Mouse (Mus musculus) left cerebral cortex, postnatal 4 days (tissue): ENCODE results near the gene Zfp239. TPM values are rescaled to one million over a fixed set of nuclear protein-coding genes. Genes with fewer than 3 reads are reported as not detected.

ENCODE experiments used
- DNase-seq: peaks from one replicate; pipeline ENCODE4 v3.0.0-alpha.2; 2022
- intact Hi-C: fragments of 180-260 bp; cut with DNase I; formaldehyde crosslinking; loops from one replicate; pipeline ENCODE4 v1.15.1; 2025
- total RNA-seq, 2 experiments: library from RNA; stranded (reverse); gene quantifications; 2 replicates each; pipeline ENCODE4 v1.2.3; 2021

The Zfp239 gene
- total RNA-seq, 2 experiments from 2014 or later, result 21.3 to 22.8 TPM

DNA sequence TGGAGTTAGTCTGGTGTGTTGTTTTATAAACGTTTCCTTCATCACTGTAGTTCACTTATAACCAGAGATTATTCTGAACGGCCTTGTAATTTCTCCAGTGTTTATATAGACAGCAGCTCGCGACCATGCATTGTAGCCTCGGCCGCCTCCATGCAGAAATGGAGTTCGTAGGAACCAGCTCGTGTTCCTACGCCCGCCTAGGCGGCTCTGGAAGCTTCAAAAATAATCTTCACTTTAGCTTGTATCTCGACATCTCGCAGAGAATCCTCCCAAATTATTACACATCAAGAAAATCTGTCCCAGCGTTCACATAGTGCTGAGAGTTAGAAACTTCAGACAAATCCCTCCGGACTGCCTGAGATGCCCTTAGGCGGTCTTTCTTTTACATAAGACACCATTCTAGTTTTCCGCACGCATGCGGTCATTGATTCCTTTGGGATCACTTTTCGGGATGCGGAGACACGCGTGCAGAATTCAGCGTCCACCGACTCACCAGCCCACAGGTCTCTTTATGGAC is 44.2 kb downstream of the Zfp239 start:
- intact Hi-C loops, result no loop called here
- DNase-seq, result peak; percentile 35

GRCm38 (mm10) chr6:117906590-117907271 is 44.8 kb downstream of the Zfp239 start:
- DNase-seq, result peak; percentile 99
- intact Hi-C loops, result no loop called here

- intact Hi-C loops, result no loop called here
- peak; percentile 74 for DNase-seq
Observed at GRCm38 (mm10) chr6:117907301-117907978, 45.5 kb downstream of the Zfp239 start.

DNA sequence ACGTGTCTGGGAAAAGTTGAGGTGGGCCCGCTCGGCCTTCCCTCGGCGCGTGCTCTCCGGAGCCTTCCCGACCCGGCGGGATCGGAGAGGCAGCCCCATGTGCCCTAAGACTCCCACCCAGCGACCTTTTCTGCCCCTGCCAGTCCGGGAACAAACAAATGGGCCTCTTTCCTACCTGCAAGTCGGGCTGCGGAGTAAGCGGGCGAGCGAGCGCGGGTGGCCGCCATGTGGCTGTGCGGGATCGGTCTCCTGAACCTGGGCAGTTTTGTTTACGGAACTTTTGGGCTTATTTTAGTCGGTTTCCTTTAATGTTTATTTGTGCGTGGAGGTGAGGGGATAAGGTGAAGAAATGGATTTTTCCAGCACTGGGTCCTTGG is 46.1 kb downstream of the Zfp239 start:
- intact Hi-C loops, result no loop called here
- DNase-seq, result peak; percentile 17

DNA sequence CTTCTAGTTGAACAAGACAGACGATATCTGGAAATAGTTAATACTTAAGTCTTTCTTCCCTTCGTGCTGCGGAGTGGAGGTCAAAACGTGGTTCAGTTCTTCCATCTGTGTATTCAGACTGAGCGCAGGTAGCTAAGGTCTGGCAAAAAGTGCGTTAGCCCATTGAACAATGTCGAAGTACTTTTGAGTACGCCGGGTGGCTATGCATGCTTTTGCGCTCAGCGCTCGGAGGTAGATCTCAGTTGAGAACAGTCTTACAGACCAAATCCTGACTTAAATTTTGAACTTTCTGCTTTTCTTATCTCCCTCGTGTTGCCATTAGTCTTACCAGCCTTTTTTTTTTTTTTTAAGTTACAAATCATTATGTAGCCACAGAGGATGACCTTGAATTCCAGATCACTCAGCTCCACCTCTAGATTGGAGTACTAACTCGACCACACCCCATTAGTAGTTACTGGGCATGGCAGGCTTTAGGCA is 46.6 kb downstream of the Zfp239 start:
- DNase-seq, result no peak
- intact Hi-C loops, result no loop called here

GRCm38 (mm10) chr6:117910120-117910661 is 48.3 kb downstream of the Zfp239 start:
- intact Hi-C loops, result no loop called here
- DNase-seq, result no peak

DNA sequence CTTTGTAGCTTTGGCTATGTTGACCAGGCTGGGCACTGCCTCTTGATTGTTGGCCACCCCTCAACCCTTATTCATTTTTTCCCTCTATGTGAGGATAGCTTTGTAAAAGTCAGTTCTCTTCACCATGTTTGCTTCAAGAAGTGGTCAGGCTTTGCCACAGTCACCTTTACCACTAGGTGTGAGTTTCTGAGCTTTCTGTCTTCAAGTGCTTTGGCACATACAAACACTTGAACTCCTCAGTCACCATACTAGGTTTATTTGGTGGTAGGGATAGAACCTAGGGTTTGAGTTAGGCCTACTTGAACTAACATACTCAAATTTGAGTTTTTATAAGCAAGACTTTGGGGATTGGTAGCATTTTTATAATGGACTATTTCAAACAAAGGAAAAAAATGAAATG is 52.6 kb downstream of the Zfp239 start:
- DNase-seq, result no peak
- intact Hi-C loops, result no loop called here

DNA sequence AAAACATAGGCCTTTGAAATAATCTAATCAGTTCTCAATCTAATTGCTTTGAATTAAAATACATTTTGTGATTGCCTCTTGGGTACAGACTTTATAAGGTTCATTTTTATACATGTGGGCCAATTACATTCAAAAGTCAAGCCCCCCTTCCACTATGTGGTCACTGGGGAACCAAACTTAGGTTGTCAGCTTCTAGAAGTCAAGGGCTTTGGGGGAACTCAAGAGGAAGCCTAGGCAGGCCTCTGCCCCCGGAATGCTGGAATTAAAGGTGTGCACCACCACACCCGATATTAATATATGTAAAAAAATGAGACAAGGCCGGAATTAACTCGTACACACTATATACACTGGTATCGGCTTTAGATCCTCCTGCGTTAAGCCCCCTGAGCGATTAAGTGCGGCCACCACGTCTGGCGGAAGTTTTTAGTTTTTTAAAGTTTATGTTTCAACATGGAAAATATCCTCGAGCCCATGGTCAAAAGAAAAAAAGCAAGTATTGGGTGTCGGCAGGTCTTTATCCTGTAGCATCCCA is 54.4 kb downstream of the Zfp239 start:
- no peak for DNase-seq
- intact Hi-C loops, result no loop called here

- intact Hi-C loops, result no loop called here
- peak; percentile 80 for DNase-seq
Observed at GRCm38 (mm10) chr6:117916737-117917426, 55.0 kb downstream of the Zfp239 start.

DNA sequence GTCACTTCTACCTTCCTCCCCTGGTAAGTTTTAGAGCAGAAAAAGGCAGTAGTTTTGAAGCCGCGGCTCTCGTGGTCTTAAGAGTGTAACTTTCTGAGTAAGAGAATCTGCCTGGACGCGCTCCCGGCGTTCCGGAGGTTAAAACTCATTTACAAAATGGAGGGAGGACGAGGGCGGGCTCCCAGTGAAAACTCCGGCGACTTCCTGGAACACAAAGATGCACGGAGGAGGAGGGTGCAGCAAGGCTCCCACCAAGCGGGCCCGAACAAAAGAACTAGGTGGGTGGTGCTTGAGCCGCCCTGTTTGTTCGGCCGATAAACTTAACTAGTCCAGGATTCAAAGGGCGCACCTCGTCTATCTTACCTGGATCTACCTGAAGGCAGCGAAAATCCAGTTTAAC is 55.7 kb downstream of the Zfp239 start:
- DNase-seq, result peak; percentile 57
- intact Hi-C loops, result no loop called here

DNA sequence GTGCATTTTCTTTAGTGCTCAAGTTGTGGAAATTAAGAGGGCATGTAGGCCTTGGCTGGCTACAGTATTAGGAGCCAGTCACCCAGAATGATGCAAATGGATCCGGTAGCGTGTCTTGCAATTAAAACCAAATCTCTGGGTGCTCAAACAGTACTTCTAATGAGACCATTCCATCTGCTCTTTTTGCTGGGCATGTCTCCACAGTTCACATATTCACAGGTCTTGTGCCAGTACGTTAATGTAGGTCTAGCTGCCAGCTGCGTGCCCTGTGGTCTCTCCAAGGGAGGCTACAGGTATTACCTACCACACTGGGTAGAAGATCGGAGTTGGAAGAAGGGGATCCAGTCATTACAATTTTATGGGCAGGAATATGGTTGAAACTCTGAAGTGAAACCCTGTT is 56.1 kb downstream of the Zfp239 start:
- intact Hi-C loops, result no loop called here
- DNase-seq, result no peak

DNA sequence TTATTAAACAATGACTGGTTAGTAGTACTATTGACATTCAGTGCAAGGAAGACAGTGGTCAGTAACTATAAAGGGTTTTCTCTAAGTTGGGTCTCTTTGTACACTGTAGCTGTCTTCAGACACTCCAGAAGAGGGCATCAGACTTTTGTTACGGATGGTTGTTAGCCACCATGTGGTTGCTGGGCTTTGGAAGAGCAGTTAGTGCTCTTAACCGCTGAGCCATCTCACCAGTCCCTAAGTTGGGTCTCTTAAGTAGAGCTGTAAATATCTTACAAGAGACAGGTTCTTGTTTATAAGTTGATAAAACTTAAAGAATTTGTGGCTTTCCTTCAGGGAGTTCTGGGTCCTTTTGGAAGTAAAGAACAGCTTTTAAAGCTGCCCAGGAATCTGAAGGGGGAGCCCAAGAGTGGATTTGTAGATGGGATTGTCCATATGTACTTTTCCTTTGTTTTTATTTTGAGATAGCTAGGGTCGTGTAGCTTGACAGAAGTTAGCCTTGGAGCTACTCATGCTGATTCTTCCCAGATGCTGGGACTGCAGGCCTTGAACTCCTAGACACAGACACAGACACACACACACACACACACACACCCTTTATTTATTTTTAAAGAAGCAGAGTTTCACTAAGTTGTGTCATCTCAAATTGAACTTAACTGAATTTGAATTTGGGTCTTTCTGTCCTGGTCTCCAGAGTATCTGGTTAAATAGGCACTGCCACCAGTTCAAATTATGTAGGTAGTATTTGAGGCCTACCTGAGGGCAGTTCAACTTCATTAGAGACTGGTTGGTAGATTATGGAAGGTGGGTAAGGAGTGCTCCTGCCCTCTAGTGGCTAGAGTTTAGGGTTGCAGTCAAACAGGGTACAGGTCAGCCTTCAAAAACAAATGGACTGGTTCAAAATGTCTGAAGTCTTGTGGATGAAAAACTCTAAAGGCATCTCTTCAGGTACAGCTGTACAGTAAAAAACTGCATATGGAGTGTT is 59.0 kb downstream of the Zfp239 start:
- intact Hi-C loops, result no loop called here
- DNase-seq, result no peak

DNA sequence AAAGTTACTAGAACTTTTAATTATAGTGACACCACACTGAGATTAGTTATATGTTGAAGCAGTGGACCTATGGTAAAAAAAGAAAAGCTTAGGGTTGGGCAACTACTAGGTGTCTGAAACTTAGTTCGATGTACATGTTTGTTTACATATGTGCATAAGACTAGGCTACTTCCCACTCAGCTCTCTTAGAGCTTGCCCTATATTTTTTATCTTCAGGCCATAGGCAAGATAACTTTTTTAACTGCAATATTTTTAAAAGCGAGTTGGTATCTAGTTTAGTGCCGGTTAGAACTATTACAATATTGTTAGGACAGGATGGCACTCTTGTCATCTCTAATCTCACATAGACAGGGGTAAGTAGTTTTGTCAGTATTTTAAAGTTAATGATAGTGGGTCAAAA is 60.1 kb downstream of the Zfp239 start:
- intact Hi-C loops, result no loop called here
- DNase-seq, result no peak

Other genes with a start within 250 kb of the Zfp239 start
- 10 to 100 TPM; 69.2 to 70.2 TPM for gene Zfp637, start 20.9 kb upstream of the Zfp239 start, total RNA-seq
- 100 to 1,000 TPM; 201 to 220 TPM for gene Hnrnpf, start 38.2 kb downstream of the Zfp239 start, total RNA-seq
- not detected for gene Fxyd4, start 75.6 kb downstream of the Zfp239 start, total RNA-seq
- gene Rasgef1a, start 149.3 kb downstream of the Zfp239 start, total RNA-seq, result 10 to 100 TPM; 31.7 to 35.2 TPM